Mouse (Mus musculus) embryonic facial prominence, embryonic 10.5 days (tissue): ENCODE data around the gene Prcp. TPM values are rescaled to one million over a fixed set of nuclear protein-coding genes. Genes with fewer than 3 reads are reported as not detected.

Experiments used
- DNase-seq: peaks from one replicate; pipeline ENCODE4 v3.0.0-alpha.2; 2017; ENCODE audit warnings: low spot score
- H3K27ac ChIP-seq: fragments of 300-500 bp; sonication (generic); replicated peaks from 2 replicates; pipeline ENCODE4 v1.5.1; 2016; ENCODE audit warnings: mild to moderate bottlenecking
- H3K27me3 ChIP-seq: fragments of 300-500 bp; sonication (generic); replicated peaks from 2 replicates; pipeline ENCODE4 v1.6.1; 2016; ENCODE audit warnings: low read depth, mild to moderate bottlenecking; ENCODE audit not compliant: poor library complexity, severe bottlenecking
- H3K36me3 ChIP-seq: fragments of 300-500 bp; sonication (generic); replicated peaks from 2 replicates; pipeline ENCODE4 v1.6.1; 2016; ENCODE audit warnings: mild to moderate bottlenecking, moderate library complexity
- H3K4me1 ChIP-seq: fragments of 300-500 bp; sonication (generic); 2 replicates; pipeline ENCODE4 v1.6.1; 2016
- H3K4me3 ChIP-seq: fragments of 300-500 bp; sonication (generic); 2 replicates; pipeline ENCODE4 v1.5.1; 2016; ENCODE audit warnings: mild to moderate bottlenecking, moderate library complexity
- H3K9me3 ChIP-seq: fragments of 300-500 bp; sonication (generic); 2 replicates; pipeline ENCODE4 v1.6.1; 2016; ENCODE audit warnings: mild to moderate bottlenecking
- WGBS: fragments of 180-500 bp; shearing (Covaris S2); methylation state at CpG from one replicate; pipeline ENCODE4 v1.1.7; 2016; 5-methylcytosine and 5-hydroxymethylcytosine counted together
- polyA plus RNA-seq: library from polyadenylated mRNA; unstranded; fragments of >200 nt; fragmentation: Nextera tagmentation; extraction: Ambion mirVana; gene quantifications from 2 replicates; pipeline ENCODE4 v1.2.1, GENCODE M21; 2016

Gene Prcp
- polyA plus RNA-seq, 1 experiment from 2014 or later, result 20.3 TPM

DNA sequence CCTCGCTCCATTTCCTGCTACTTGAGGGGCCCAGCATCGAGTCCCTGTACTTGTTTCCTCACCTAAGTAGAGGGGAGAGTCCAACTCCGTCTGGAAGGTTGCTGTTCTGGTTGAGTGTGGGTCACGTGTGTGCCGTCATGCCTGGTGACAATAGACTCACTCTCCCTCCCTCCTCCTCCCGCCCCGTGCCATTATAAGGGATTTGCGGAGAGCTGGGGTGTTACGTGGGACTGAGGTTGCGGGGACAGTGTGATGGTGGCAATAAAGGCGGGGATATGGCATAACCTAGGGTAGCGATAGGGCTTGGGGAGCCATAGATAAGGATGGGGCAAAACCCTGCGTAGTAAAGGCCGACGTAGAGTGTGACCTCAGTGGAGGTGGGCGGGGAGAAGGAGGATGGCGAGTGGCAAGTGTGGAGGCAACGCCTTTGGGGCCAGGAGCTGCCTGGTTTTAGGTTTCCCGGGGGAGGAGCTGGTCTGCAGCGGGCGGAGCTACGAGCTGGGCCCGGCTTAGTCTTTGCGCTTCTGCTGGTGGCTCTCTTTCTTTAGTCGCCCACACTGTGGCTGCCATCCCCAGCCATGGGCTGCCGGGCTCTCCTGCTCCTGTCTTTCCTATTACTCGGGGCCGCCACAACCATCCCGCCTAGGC lies 615 bp downstream of the Prcp start:
- Histone ChIP-seq H3K4me3 (peak overlapping the region; percentile 71), H3K4me1 (peaks cover 34% of the 10 kb centered on the region), H3K36me3 (peaks cover 9% of the 10 kb centered on the region), H3K9me3 (no peaks in the 10 kb centered on the region), H3K27ac (peak overlapping the region; percentile 97), H3K27me3 (no peaks in the 10 kb centered on the region)
- DNase-seq, result peak; percentile 92
- under 1% methylated on average over 29 of the region's 29 CpGs for WGBS

- no peak for DNase-seq
- Histone ChIP-seq H3K9me3 (no peaks in the 10 kb centered on the region), H3K27ac (peak overlapping the region; percentile 97), H3K4me3 (peak overlapping the region; percentile 71), H3K36me3 (peaks cover 9% of the 10 kb centered on the region), H3K4me1 (peaks cover 34% of the 10 kb centered on the region), H3K27me3 (no peaks in the 10 kb centered on the region)
- WGBS, result 49% methylated on average over 3 of the region's 3 CpGs
These were observed 1.8 kb downstream of the Prcp start for GRCm38 (mm10) chr7:92876066-92876465.

DNA sequence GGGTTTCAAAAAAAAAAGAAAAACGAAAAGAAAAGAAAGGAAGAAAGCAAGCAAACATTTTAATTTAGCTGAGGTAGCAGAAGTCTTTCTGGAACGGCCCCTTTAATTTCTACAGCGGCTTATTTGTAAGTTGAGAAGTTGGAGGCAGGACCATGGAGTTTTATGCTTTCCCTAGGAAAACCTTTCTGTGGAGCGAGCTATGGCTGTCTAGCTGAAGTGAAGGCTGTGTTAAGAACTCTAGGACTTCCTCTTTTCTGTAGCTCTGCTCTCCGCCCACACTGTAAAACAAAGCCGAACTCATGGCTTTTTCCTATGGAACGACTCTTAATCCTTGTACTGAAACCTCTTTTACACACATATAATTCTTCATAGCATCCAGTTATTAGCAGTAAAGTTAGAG lies 2.3 kb downstream of the Prcp start:
- DNase-seq, result peak; percentile 17
- Histone ChIP-seq H3K27ac (peak overlapping the region; percentile 67), H3K4me3 (peak overlapping the region; percentile 48), H3K27me3 (no peaks in the 10 kb centered on the region), H3K36me3 (peaks cover 7% of the 10 kb centered on the region), H3K9me3 (no peaks in the 10 kb centered on the region), H3K4me1 (peaks cover 34% of the 10 kb centered on the region)
- WGBS, result 46% methylated on average over 7 of the region's 7 CpGs

DNA sequence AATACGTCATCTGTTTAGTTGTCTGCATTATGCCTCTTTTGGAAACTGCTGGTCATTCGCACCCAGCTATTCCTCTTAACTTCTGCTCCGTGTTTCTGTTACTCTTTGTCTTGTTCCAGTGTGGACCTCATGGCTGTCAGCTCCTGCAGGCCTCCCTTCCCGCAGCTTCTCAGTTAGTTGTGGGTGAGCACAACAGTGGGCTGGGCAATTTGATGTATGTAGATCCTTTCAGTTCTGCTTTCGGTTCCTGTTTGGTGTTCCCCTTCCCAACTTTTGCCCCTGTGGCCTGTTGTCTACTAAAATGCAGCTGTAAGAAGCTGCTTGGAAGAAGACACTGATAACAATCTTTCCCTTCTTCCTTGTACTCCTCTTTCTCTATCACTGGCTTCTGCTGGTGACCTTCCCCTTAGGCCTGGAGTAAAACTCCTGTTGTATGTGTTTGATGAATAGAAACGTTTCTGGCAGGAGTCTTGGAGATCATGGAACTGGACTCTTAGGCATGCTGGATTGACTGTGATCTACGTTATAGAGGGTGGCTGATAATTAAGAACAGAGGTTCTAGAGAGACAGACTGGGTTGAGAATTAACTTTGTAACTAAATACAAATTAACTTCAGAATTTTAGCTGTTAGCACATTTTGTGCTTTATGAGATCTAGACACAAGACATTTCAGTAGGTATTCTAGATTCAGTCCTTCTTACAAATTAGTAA lies 4.5 kb downstream of the Prcp start:
- Histone ChIP-seq H3K27ac (no peak overlapping the region), H3K36me3 (no peaks in the 10 kb centered on the region), H3K4me3 (no peak overlapping the region), H3K9me3 (no peaks in the 10 kb centered on the region), H3K27me3 (no peaks in the 10 kb centered on the region), H3K4me1 (peaks cover 26% of the 10 kb centered on the region)
- 78% methylated on average over 7 of the region's 7 CpGs for WGBS
- no peak for DNase-seq

GRCm38 (mm10) chr7:92883850-92884716 lies 9.8 kb downstream of the Prcp start:
- no peak overlapping the region for H3K4me3 ChIP-seq
- DNase-seq, result no peak
- H3K27ac ChIP-seq, result no peak overlapping the region
- WGBS, result 89% methylated on average over 9 of the region's 9 CpGs
- no peaks in the 10 kb centered on the region; the same call in 1 of the 2 replicates for H3K4me1 ChIP-seq
- no peaks in the 10 kb centered on the region for H3K9me3 ChIP-seq
- H3K36me3 ChIP-seq, result peaks cover 6% of the 10 kb centered on the region
- no peaks in the 10 kb centered on the region for H3K27me3 ChIP-seq

DNA sequence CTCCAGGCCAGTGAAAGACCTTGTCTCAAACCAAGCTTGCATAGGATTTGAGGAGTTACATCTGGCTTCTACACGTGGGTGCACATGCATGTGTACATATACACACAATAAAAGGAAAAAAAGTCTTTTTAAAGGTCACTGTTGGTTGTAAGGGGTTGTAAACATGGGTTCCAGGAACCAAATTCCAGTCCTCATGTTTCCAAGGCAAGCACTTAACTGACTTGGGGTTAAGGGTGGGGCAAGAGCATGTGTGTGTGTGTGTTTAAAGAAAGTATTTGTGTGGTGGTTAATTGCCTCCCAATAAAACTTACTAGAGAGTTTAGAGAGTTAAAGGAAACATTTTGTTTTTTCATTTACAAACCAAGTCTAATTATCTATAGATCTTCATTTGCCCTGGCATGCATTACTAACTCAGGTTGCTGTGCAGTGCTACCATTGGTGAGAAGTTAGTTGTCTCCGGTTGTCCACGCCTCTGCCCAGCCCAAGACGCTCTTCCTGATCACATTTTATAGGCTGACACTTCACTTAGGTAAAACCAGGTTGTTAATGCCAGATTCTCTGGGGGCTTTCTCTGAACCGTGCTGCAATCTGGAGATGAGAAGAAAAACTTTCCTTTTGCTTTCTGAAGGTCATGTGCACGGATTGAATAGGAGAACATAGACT lies 10.9 kb downstream of the Prcp start:
- Histone ChIP-seq H3K9me3 (no peaks in the 10 kb centered on the region), H3K27ac (no peak overlapping the region), H3K4me1 (peaks cover 7% of the 10 kb centered on the region), H3K4me3 (no peak overlapping the region), H3K36me3 (peaks cover 6% of the 10 kb centered on the region), H3K27me3 (no peaks in the 10 kb centered on the region)
- WGBS, result 88% methylated on average over 6 of the region's 6 CpGs
- no peak for DNase-seq

- peaks cover 6% of the 10 kb centered on the region for H3K36me3 ChIP-seq
- H3K27me3 ChIP-seq, result no peaks in the 10 kb centered on the region
- 87% methylated on average over 7 of the region's 7 CpGs for WGBS
- peaks cover 18% of the 10 kb centered on the region for H3K4me1 ChIP-seq
- H3K4me3 ChIP-seq, result no peak overlapping the region
- DNase-seq, result no peak
- no peak overlapping the region for H3K27ac ChIP-seq
- no peaks in the 10 kb centered on the region for H3K9me3 ChIP-seq
These were observed 12.5 kb downstream of the Prcp start for GRCm38 (mm10) chr7:92886801-92887200.

DNA sequence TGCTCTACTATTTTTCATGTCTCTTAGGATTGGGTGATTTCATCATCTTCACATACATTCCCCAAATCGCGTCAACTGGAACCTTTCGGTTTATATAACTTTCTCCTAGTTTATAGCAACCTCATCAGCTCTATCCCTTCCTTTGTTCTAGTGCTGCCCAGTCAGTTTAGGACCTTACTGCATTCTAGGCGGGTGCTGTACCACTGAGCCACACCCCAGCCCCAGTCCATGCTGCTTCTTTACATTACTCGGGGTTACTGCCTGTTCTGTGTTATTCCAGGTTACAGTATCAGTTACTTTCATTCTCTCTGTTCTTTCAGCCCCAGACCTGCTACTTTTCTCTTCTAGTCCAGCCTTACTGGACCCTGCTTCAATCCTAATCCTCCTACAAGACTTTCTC lies 13.0 kb downstream of the Prcp start:
- H3K36me3 ChIP-seq, result peaks cover 6% of the 10 kb centered on the region
- no peaks in the 10 kb centered on the region for H3K9me3 ChIP-seq
- H3K4me1 ChIP-seq, result peaks cover 18% of the 10 kb centered on the region
- no peak overlapping the region for H3K27ac ChIP-seq
- H3K4me3 ChIP-seq, result no peak overlapping the region
- H3K27me3 ChIP-seq, result no peaks in the 10 kb centered on the region
- 93% methylated on average over 5 of the region's 5 CpGs for WGBS
- no peak for DNase-seq

GRCm38 (mm10) chr7:92890211-92890610 lies 15.9 kb downstream of the Prcp start:
- Histone ChIP-seq H3K27me3 (no peaks in the 10 kb centered on the region), H3K9me3 (no peaks in the 10 kb centered on the region), H3K27ac (no peak overlapping the region), H3K4me3 (no peak overlapping the region), H3K36me3 (peaks cover 6% of the 10 kb centered on the region), H3K4me1 (peaks cover 18% of the 10 kb centered on the region)
- peak; percentile 23 for DNase-seq
- 26% methylated on average over 1 of the region's 1 CpGs for WGBS

DNA sequence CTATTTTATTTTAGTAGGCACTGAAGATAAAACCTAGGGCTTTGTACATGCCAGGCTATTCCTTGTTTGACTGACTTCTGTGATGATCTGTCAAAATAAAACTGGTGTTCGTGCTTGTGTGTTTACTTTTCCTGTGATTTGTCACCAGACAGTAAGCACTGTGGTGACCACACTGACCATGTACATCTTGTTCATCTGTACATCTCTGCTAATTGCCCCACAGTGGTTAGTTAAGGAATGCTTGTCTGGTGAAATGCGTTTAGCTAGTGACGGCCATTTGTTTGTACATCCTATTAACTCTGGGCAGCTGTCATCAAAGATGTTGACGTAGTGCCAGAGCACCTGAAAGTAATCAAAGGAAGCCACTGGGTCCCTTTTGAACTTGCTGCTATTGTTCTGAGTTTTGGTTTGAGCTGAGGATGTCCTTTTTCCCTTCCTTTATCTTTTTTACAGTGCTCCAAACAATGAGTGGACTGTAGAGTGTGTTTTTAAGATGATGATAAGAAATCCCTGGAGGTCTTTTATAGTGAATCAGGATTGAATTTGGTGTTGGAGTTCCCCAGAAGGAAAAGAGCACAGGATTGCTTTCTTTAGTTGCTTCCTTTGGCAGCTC lies 16.5 kb downstream of the Prcp start:
- Histone ChIP-seq H3K27me3 (no peaks in the 10 kb centered on the region), H3K4me3 (no peak overlapping the region), H3K27ac (no peak overlapping the region), H3K4me1 (peaks cover 18% of the 10 kb centered on the region), H3K9me3 (no peaks in the 10 kb centered on the region), H3K36me3 (peaks cover 6% of the 10 kb centered on the region)
- 25% methylated on average over 4 of the region's 4 CpGs for WGBS
- DNase-seq, result no peak

DNA sequence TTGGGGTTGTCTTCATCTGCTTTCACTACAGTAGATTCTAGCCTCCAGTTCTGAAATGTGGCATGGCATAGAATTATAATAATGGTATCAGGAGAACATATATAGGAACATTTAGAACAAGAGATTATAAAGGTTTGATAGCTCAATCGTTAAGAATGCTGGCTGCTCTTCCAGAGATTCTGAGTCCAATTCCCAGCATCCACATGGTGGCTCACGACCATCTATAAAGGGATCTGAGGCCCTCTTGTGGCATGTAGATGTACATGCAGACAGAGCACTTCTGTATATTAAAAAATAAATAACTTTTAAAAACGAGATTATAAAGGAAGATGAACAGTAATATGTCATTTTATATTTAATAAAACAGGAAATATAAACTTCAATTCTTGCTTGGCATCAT lies 19.2 kb downstream of the Prcp start:
- 51% methylated on average over 3 of the region's 3 CpGs for WGBS

DNA sequence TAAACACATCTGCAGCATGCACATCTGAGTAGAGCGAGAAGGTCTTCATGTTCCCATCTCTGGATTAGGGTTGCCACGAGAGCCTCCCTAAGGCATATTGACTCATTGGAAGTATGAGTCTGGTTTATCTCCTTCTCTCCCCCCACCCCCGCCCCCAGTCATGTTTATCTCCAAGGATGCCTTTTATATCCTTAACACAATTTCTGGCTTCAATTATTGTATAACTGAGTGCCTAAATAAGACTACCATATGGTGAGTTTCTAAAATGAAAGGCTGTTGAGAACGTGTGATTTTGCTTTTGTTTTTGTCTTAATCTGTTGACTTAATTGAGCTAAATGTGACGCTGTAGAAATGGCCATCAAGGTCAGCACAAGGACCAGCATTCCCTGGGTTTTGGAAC lies 21.8 kb downstream of the Prcp start:
- WGBS, result 80% methylated on average over 5 of the region's 5 CpGs
- no peak overlapping the region for H3K27ac ChIP-seq
- no peaks in the 10 kb centered on the region for H3K27me3 ChIP-seq
- DNase-seq, result no peak
- H3K4me1 ChIP-seq, result peaks cover 1% of the 10 kb centered on the region
- no peaks in the 10 kb centered on the region; the same call in 1 of the 2 replicates for H3K36me3 ChIP-seq
- no peaks in the 10 kb centered on the region for H3K9me3 ChIP-seq
- no peak overlapping the region for H3K4me3 ChIP-seq

More for the DNA sequence above, 19.2 kb downstream of the Prcp start:
- no peak overlapping the region for H3K27ac ChIP-seq
- H3K9me3 ChIP-seq, result no peaks in the 10 kb centered on the region
- DNase-seq, result no peak
- no peaks in the 10 kb centered on the region; the same call in 1 of the 2 replicates for H3K36me3 ChIP-seq
- peaks cover 18% of the 10 kb centered on the region for H3K4me1 ChIP-seq
- H3K4me3 ChIP-seq, result no peak overlapping the region
- no peaks in the 10 kb centered on the region for H3K27me3 ChIP-seq
